Mouse (Mus musculus): ENCODE measurements around the gene Ap3s2. TPM values are rescaled to one million over a fixed set of nuclear protein-coding genes. Genes with fewer than 3 reads are reported as not detected.

Gene Ap3s2
- polyA plus RNA-seq, 1 experiment from 2014 or later = 50.5 TPM

DNA sequence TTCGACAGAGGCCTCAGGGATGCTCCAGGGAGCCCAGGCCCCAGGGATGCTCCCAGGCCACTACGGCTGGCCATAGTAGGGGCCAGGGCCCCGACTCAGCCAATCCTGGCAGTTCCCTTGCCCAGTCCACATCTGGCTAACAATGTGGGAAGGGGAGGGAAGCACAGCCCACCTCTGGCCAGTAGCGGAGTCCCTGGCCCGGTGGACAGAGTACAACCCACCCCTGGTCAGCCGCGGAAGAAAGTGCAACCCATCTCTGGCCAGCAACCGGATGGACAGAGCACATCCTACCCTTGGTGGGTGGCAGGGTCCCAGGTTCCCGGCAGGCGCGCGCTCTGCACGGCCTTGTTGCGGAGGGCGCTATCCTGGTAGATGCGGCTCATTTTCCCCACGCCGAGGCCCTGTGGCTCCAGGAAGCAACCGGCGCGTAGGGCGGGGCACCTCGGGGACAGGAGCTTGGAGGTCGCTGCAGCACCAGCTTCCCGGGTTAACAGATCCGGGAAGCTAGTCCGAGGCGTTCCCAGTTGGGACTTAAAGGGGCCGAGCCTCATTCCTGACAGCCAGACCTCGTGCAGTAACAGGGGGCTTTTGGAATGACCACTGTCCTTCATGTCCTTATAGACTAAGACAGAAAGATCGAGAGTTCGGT is 14.5 kb upstream of the Ap3s2 start, which contains the start of gene Arpin:
Arpin (minus strand) TSS at position 498 of the 649 bp plus-strand sequence.
- H3K9ac ChIP-seq (ENCODE audit: low read length) = peak within 1 kb of the TSS; percentile 76
- H3K4me2 ChIP-seq (ENCODE audit: low read length) = peak within 1 kb of the TSS; percentile 74
- H3K9me3 ChIP-seq (replicated peaks; ENCODE audit: control insufficient read depth, low read length) = no peaks in the 10 kb centered on the region
- H3K27me3 ChIP-seq (replicated peaks; ENCODE audit: control insufficient read depth, insufficient read depth, low read length) = no peaks in the 10 kb centered on the region
- DNase-seq (ENCODE audit: low spot score) (peak; percentile 67), ATAC-seq (peak; percentile 72)
- peaks cover 11% of the 10 kb centered on the region; the same call in 1 of the 2 replicates for H3K4me1 ChIP-seq (ENCODE audit: control insufficient read depth, insufficient read depth, low read length)
- no peaks in the 10 kb centered on the region for H3K36me3 ChIP-seq (ENCODE audit: control insufficient read depth, insufficient read depth, low read length)
- 1% methylated on average over 31 of the region's 32 CpGs for WGBS
- no peak within 1 kb of the TSS for H3K27ac ChIP-seq (ENCODE audit: low read depth, low read length)
- peak within 1 kb of the TSS; percentile 43 for H3K4me3 ChIP-seq (ENCODE audit: low read depth, low read length)

DNA sequence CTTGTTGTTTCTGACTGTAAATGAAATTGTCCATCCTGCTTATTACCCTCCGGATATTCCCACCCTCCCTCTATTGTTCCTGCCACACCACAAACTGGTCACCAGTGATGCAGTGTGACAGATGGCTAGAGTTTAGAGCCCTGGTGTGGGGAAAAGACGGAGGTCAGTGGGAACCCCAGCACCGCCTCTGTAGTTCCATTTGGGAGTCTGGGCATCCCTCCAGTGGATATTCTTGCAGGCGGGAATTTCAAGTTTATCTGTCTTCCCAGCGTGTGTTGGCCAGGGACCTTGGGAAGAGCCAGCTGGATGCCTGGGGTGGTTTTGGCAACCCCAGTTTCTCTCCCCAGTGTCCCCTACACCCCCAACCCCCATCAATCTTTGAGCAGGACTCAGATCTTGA is 14.0 kb upstream of the Ap3s2 start:
- Histone ChIP-seq H3K27me3 (replicated peaks; ENCODE audit: control insufficient read depth, insufficient read depth, low read length) (no peaks in the 10 kb centered on the region), H3K9ac (ENCODE audit: low read length) (peak overlapping the region; percentile 76), H3K4me3 (ENCODE audit: low read depth, low read length) (peak overlapping the region; percentile 43), H3K4me2 (ENCODE audit: low read length) (peak overlapping the region; percentile 74), H3K4me1 (ENCODE audit: control insufficient read depth, insufficient read depth, low read length) (peaks cover 11% of the 10 kb centered on the region; the same call in 1 of the 2 replicates), H3K27ac (ENCODE audit: low read depth, low read length) (no peak overlapping the region), H3K36me3 (ENCODE audit: control insufficient read depth, insufficient read depth, low read length) (no peaks in the 10 kb centered on the region), H3K9me3 (replicated peaks; ENCODE audit: control insufficient read depth, low read length) (no peaks in the 10 kb centered on the region)
- WGBS = 42% methylated on average over 5 of the region's 5 CpGs
- ATAC-seq = peak; percentile 34; the same call in 1 of the 2 replicates
- peak; percentile 9 for DNase-seq (ENCODE audit: low spot score)

- no peak overlapping the region for H3K4me2 ChIP-seq (ENCODE audit: low read length)
- DNase-seq (ENCODE audit: low spot score) = no peak
- H3K4me1 ChIP-seq (ENCODE audit: control insufficient read depth, insufficient read depth, low read length) = no peaks in the 10 kb centered on the region
- no peak overlapping the region for H3K9ac ChIP-seq (ENCODE audit: low read length)
- ATAC-seq = no peak
- WGBS = 53% methylated on average over 2 of the region's 2 CpGs
- no peak overlapping the region for H3K27ac ChIP-seq (ENCODE audit: low read depth, low read length)
- H3K36me3 ChIP-seq (ENCODE audit: control insufficient read depth, insufficient read depth, low read length) = peaks cover 4% of the 10 kb centered on the region; the same call in 1 of the 2 replicates
- no peaks in the 10 kb centered on the region for H3K27me3 ChIP-seq (replicated peaks; ENCODE audit: control insufficient read depth, insufficient read depth, low read length)
- H3K4me3 ChIP-seq (ENCODE audit: low read depth, low read length) = no peak overlapping the region
- no peaks in the 10 kb centered on the region for H3K9me3 ChIP-seq (replicated peaks; ENCODE audit: control insufficient read depth, low read length)
These were observed 8.1 kb upstream of the Ap3s2 start for GRCm38 (mm10) chr7:79928516-79929052.

- peak; percentile 57 for DNase-seq (ENCODE audit: low spot score)
- H3K27ac ChIP-seq (ENCODE audit: low read depth, low read length) = no peak overlapping the region
- H3K36me3 ChIP-seq (ENCODE audit: control insufficient read depth, insufficient read depth, low read length) = peaks cover 46% of the 10 kb centered on the region
- no peaks in the 10 kb centered on the region for H3K27me3 ChIP-seq (replicated peaks; ENCODE audit: control insufficient read depth, insufficient read depth, low read length)
- H3K9ac ChIP-seq (ENCODE audit: low read length) = no peak overlapping the region
- 75% methylated on average over 3 of the region's 3 CpGs for WGBS
- ATAC-seq = no peak
- H3K9me3 ChIP-seq (replicated peaks; ENCODE audit: control insufficient read depth, low read length) = no peaks in the 10 kb centered on the region
- no peak overlapping the region for H3K4me3 ChIP-seq (ENCODE audit: low read depth, low read length)
- no peak overlapping the region for H3K4me2 ChIP-seq (ENCODE audit: low read length)
- peaks cover 2% of the 10 kb centered on the region; the same call in 1 of the 2 replicates for H3K4me1 ChIP-seq (ENCODE audit: control insufficient read depth, insufficient read depth, low read length)
These were observed 5.9 kb downstream of the Ap3s2 start for GRCm38 (mm10) chr7:79914556-79914955.

DNA sequence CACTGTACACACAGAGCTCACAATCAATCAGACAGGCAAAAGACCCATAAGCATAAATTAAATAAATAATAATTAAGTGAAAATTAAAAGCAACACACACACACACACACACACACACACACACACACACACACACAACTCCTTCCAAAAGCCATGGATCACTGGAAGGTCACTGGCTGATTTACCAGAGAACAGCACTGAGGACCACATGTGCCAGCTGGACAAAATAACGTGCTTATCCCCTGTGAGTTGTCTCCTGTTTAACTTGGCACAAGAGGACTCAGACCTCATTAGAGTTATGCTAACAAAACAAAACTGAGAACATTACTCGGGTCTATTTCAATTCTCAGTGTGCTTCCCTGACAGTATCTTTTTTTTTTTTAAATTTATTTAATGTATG is 13.1 kb downstream of the Ap3s2 start:
- no peak overlapping the region for H3K27ac ChIP-seq (ENCODE audit: low read depth, low read length)
- 76% methylated on average over 2 of the region's 2 CpGs for WGBS
- H3K36me3 ChIP-seq (ENCODE audit: control insufficient read depth, insufficient read depth, low read length) = peaks cover 74% of the 10 kb centered on the region
- H3K4me2 ChIP-seq (ENCODE audit: low read length) = no peak overlapping the region
- no peak for ATAC-seq
- no peak overlapping the region for H3K9ac ChIP-seq (ENCODE audit: low read length)
- H3K4me1 ChIP-seq (ENCODE audit: control insufficient read depth, insufficient read depth, low read length) = no peaks in the 10 kb centered on the region
- H3K27me3 ChIP-seq (replicated peaks; ENCODE audit: control insufficient read depth, insufficient read depth, low read length) = no peaks in the 10 kb centered on the region
- no peak overlapping the region for H3K4me3 ChIP-seq (ENCODE audit: low read depth, low read length)
- DNase-seq (ENCODE audit: low spot score) = no peak
- H3K9me3 ChIP-seq (replicated peaks; ENCODE audit: control insufficient read depth, low read length) = no peaks in the 10 kb centered on the region

DNA sequence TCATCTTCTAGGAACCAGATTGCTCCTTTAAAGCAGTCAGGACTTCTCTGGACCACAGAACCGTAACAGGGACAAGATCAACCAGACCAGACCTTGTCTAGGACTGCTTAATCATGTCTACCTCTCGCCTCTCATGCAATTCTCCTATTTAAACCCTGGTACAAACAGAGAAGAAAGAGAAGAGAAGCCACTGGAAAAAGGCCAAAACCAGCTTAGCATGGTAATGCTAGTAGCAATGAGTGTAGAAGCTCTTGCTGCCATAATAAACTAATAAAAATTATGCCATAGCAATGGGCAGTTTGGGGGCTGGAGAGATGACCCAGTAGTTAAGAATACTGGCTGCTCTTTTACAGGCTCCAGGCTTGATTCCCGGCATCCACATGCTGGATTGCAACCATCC is 13.5 kb downstream of the Ap3s2 start:
- H3K27ac ChIP-seq (ENCODE audit: low read depth, low read length) = no peak overlapping the region
- H3K4me3 ChIP-seq (ENCODE audit: low read depth, low read length) = no peak overlapping the region
- no peaks in the 10 kb centered on the region for H3K9me3 ChIP-seq (replicated peaks; ENCODE audit: control insufficient read depth, low read length)
- ATAC-seq (no peak), DNase-seq (ENCODE audit: low spot score) (no peak)
- H3K9ac ChIP-seq (ENCODE audit: low read length) = no peak overlapping the region
- no peaks in the 10 kb centered on the region for H3K27me3 ChIP-seq (replicated peaks; ENCODE audit: control insufficient read depth, insufficient read depth, low read length)
- H3K4me2 ChIP-seq (ENCODE audit: low read length) = no peak overlapping the region
- no peaks in the 10 kb centered on the region for H3K4me1 ChIP-seq (ENCODE audit: control insufficient read depth, insufficient read depth, low read length)
- H3K36me3 ChIP-seq (ENCODE audit: control insufficient read depth, insufficient read depth, low read length) = peaks cover 78% of the 10 kb centered on the region
- WGBS = 87% methylated on average over 3 of the region's 3 CpGs

- Histone ChIP-seq H3K36me3 (ENCODE audit: control insufficient read depth, insufficient read depth, low read length) (peaks cover 82% of the 10 kb centered on the region), H3K27me3 (replicated peaks; ENCODE audit: control insufficient read depth, insufficient read depth, low read length) (no peaks in the 10 kb centered on the region), H3K9ac (ENCODE audit: low read length) (no peak overlapping the region), H3K9me3 (replicated peaks; ENCODE audit: control insufficient read depth, low read length) (no peaks in the 10 kb centered on the region), H3K27ac (ENCODE audit: low read depth, low read length) (no peak overlapping the region), H3K4me2 (ENCODE audit: low read length) (no peak overlapping the region), H3K4me3 (ENCODE audit: low read depth, low read length) (no peak overlapping the region), H3K4me1 (ENCODE audit: control insufficient read depth, insufficient read depth, low read length) (no peaks in the 10 kb centered on the region)
- 97% methylated on average over 4 of the region's 4 CpGs for WGBS
- DNase-seq (ENCODE audit: low spot score) (no peak), ATAC-seq (no peak)
These were observed 15.3 kb downstream of the Ap3s2 start for GRCm38 (mm10) chr7:79905193-79905592.

GRCm38 (mm10) chr7:79903160-79903792 is 17.2 kb downstream of the Ap3s2 start:
- 91% methylated on average over 8 of the region's 8 CpGs for WGBS
- no peak overlapping the region for H3K27ac ChIP-seq (ENCODE audit: low read depth, low read length)
- H3K9me3 ChIP-seq (replicated peaks; ENCODE audit: control insufficient read depth, low read length) = no peaks in the 10 kb centered on the region
- no peak overlapping the region for H3K9ac ChIP-seq (ENCODE audit: low read length)
- no peak for DNase-seq (ENCODE audit: low spot score)
- H3K4me2 ChIP-seq (ENCODE audit: low read length) = no peak overlapping the region
- no peak overlapping the region for H3K4me3 ChIP-seq (ENCODE audit: low read depth, low read length)
- no peak for ATAC-seq
- H3K27me3 ChIP-seq (replicated peaks; ENCODE audit: control insufficient read depth, insufficient read depth, low read length) = no peaks in the 10 kb centered on the region
- peaks cover 75% of the 10 kb centered on the region for H3K36me3 ChIP-seq (ENCODE audit: control insufficient read depth, insufficient read depth, low read length)
- H3K4me1 ChIP-seq (ENCODE audit: control insufficient read depth, insufficient read depth, low read length) = no peaks in the 10 kb centered on the region

GRCm38 (mm10) chr7:79900753-79901152 is 19.7 kb downstream of the Ap3s2 start:
- Histone ChIP-seq H3K4me1 (ENCODE audit: control insufficient read depth, insufficient read depth, low read length) (no peaks in the 10 kb centered on the region), H3K9me3 (replicated peaks; ENCODE audit: control insufficient read depth, low read length) (no peaks in the 10 kb centered on the region), H3K36me3 (ENCODE audit: control insufficient read depth, insufficient read depth, low read length) (peaks cover 59% of the 10 kb centered on the region), H3K4me3 (ENCODE audit: low read depth, low read length) (no peak overlapping the region), H3K4me2 (ENCODE audit: low read length) (no peak overlapping the region), H3K27me3 (replicated peaks; ENCODE audit: control insufficient read depth, insufficient read depth, low read length) (no peaks in the 10 kb centered on the region), H3K9ac (ENCODE audit: low read length) (no peak overlapping the region), H3K27ac (ENCODE audit: low read depth, low read length) (no peak overlapping the region)
- 97% methylated on average over 6 of the region's 6 CpGs for WGBS
- no peak for DNase-seq (ENCODE audit: low spot score)
- ATAC-seq = no peak

Measured in forebrain, embryonic 14.5 days (tissue).